Mouse (Mus musculus) midbrain, embryonic 12.5 days (tissue): ENCODE results near the gene 4930564D02Rik. TPM values are rescaled to one million over a fixed set of nuclear protein-coding genes. Genes with fewer than 3 reads are reported as not detected.

Experiments
- ATAC-seq: fragments of 200-750 bp; cut with Nextera tagmentation; 2 replicates; pipeline ENCODE4 v1.8.0; 2017; ENCODE audit warnings: low read depth, moderate TSS enrichment, moderate library complexity; ENCODE audit not compliant: low FRiP score
- H3K27ac ChIP-seq: fragments of 300-500 bp; sonication (generic); replicated peaks from 2 replicates; pipeline ENCODE4 v1.5.1; 2016; ENCODE audit warnings: mild to moderate bottlenecking
- H3K27me3 ChIP-seq: fragments of 300-500 bp; sonication (generic); 2 replicates; pipeline ENCODE4 v1.6.1; 2016; ENCODE audit warnings: mild to moderate bottlenecking
- H3K36me3 ChIP-seq: fragments of 300-500 bp; sonication (generic); 2 replicates; pipeline ENCODE4 v1.6.1; 2016
- H3K4me1 ChIP-seq: fragments of 300-500 bp; sonication (generic); 2 replicates; pipeline ENCODE4 v1.6.1; 2016
- H3K4me2 ChIP-seq: fragments of 300-500 bp; sonication (generic); replicated peaks from 2 replicates; pipeline ENCODE4 v1.6.1; 2016; ENCODE audit warnings: mild to moderate bottlenecking, moderate library complexity
- H3K4me3 ChIP-seq: fragments of 300-500 bp; sonication (generic); 2 replicates; pipeline ENCODE4 v1.5.1; 2016; ENCODE audit warnings: mild to moderate bottlenecking
- H3K9ac ChIP-seq: fragments of 300-500 bp; sonication (generic); replicated peaks from 2 replicates; pipeline ENCODE4 v1.6.1; 2016; ENCODE audit warnings: mild to moderate bottlenecking, moderate library complexity
- H3K9me3 ChIP-seq: fragments of 300-500 bp; sonication (generic); 2 replicates; pipeline ENCODE4 v1.6.1; 2016; ENCODE audit warnings: mild to moderate bottlenecking
- WGBS: fragments of 180-500 bp; shearing (Covaris S2); methylation state at CpG from one replicate; pipeline ENCODE4 v1.1.7; 2016; 5-methylcytosine and 5-hydroxymethylcytosine counted together
- polyA plus RNA-seq: library from polyadenylated mRNA; unstranded; fragments of >200 nt; fragmentation: Nextera tagmentation; extraction: Ambion mirVana; gene quantifications from 2 replicates; pipeline ENCODE4 v1.2.1, GENCODE M21; 2016

Gene 4930564D02Rik
- polyA plus RNA-seq, 1 experiment from 2014 or later: not detected

- Histone ChIP-seq H3K9me3 (no peaks in the 10 kb centered on the region), H3K4me1 (peaks cover 3% of the 10 kb centered on the region; the same call in 1 of the 2 replicates), H3K27ac (no peak overlapping the region), H3K9ac (no peak overlapping the region), H3K36me3 (no peaks in the 10 kb centered on the region), H3K27me3 (peaks cover 12% of the 10 kb centered on the region; the same call in 1 of the 2 replicates), H3K4me3 (no peak overlapping the region), H3K4me2 (no peak overlapping the region)
- 79% methylated on average over 6 of the region's 6 CpGs for WGBS
- ATAC-seq: no peak
Observed at GRCm38 (mm10) chr3:105060992-105061391, 5.7 kb upstream of the 4930564D02Rik start.

DNA sequence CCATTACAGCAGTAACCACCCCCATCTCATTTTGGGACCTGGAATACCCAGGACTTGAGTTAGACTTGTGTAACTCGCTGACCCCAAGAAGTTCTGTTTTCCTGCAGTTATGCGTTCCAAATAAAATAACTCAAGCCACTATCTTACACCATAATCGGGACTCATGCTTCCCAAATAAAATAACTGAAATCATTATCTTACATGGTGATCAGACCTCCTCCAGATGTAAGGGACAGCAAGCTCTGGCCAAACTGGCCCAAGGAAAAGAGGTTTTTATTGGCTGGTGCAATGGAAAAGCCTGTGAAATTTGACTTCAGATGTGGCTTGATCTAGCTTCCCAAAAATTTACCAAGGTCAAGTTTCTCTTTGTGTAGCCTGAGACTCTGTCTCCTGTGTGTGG lies 5.1 kb upstream of the 4930564D02Rik start:
- no peak overlapping the region for H3K4me3 ChIP-seq
- H3K4me1 ChIP-seq: peaks cover 3% of the 10 kb centered on the region; the same call in 1 of the 2 replicates
- H3K4me2 ChIP-seq: no peak overlapping the region
- H3K36me3 ChIP-seq: no peaks in the 10 kb centered on the region
- 86% methylated on average over 3 of the region's 3 CpGs for WGBS
- ATAC-seq: no peak
- no peaks in the 10 kb centered on the region for H3K9me3 ChIP-seq
- H3K27me3 ChIP-seq: peaks cover 12% of the 10 kb centered on the region; the same call in 1 of the 2 replicates
- no peak overlapping the region for H3K9ac ChIP-seq
- no peak overlapping the region for H3K27ac ChIP-seq

GRCm38 (mm10) chr3:105061991-105062390 lies 4.7 kb upstream of the 4930564D02Rik start:
- no peak overlapping the region for H3K9ac ChIP-seq
- WGBS: 57% methylated on average over 1 of the region's 1 CpGs
- H3K4me2 ChIP-seq: no peak overlapping the region
- H3K27ac ChIP-seq: no peak overlapping the region
- peaks cover 3% of the 10 kb centered on the region; the same call in 1 of the 2 replicates for H3K4me1 ChIP-seq
- ATAC-seq: no peak
- no peaks in the 10 kb centered on the region for H3K36me3 ChIP-seq
- no peak overlapping the region for H3K4me3 ChIP-seq
- peaks cover 12% of the 10 kb centered on the region; the same call in 1 of the 2 replicates for H3K27me3 ChIP-seq
- no peaks in the 10 kb centered on the region for H3K9me3 ChIP-seq

DNA sequence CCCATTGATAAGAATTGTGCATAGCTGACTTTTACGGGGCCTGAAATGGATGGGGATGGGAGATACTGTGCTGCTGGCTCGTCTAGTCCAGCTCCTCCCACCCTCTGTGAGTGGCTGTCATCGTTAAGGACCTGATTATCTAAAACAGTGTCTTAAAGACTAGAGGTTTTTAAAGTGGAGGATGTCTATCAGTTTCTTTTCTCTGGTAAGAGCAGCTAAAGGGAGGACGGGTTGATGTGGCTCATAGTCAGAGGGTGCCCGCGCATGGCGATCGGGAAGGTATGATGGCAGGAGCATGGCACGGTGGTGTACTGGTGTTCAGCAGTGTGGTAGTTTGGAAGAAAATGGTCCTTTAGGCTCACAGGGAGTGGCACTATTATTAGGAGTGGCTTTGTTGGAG lies 4.0 kb upstream of the 4930564D02Rik start:
- H3K4me2 ChIP-seq: no peak overlapping the region
- no peak overlapping the region for H3K4me3 ChIP-seq
- H3K4me1 ChIP-seq: peaks cover 3% of the 10 kb centered on the region; the same call in 1 of the 2 replicates
- WGBS: 88% methylated on average over 9 of the region's 9 CpGs
- no peaks in the 10 kb centered on the region for H3K36me3 ChIP-seq
- no peaks in the 10 kb centered on the region for H3K9me3 ChIP-seq
- H3K27me3 ChIP-seq: peaks cover 12% of the 10 kb centered on the region; the same call in 1 of the 2 replicates
- no peak overlapping the region for H3K27ac ChIP-seq
- ATAC-seq: no peak
- no peak overlapping the region for H3K9ac ChIP-seq

DNA sequence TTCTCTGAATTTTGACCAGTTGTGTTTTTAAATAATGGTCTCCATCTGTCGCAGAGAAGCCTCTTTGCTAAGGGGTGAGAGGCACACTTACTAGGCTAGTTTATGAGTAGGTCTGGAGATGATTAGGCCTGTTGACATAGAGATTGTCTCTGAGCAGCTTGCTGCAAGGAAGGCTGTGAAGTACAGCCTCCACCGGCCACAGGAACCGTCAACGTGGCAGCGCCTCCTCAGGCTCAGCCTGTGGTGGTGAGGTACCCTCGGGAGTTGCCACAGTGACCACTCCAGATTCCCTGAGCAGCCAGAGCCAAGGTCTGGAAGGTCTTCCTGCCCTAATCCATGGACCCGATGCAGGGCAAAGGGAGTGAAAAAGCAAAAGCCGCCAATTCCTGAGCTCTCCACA lies 3.9 kb downstream of the 4930564D02Rik start:
- Histone ChIP-seq H3K4me2 (no peak overlapping the region), H3K27ac (no peak overlapping the region)
- no peak for ATAC-seq

DNA sequence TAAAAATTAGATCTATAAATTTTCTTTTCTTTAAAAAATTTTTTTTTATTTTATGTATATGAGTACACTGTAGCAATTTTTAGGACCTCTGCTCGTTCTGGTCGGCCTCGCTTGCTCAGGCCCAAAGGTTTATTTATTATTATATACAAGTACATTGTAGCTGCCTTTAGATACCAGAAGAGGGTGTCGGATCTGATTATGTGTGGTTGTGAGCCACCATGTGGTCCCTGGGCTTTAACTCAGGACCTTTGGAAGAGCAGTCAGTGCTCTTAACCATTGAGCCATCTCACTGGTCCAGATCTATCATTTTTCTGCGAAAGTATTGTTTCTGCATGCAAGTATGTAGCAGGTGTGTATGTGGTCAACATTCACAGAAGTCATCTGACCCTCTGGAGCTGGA lies 4.6 kb downstream of the 4930564D02Rik start:
- Histone ChIP-seq H3K4me2 (no peak overlapping the region), H3K9me3 (no peaks in the 10 kb centered on the region), H3K27ac (no peak overlapping the region), H3K27me3 (no peaks in the 10 kb centered on the region), H3K4me1 (no peaks in the 10 kb centered on the region), H3K36me3 (no peaks in the 10 kb centered on the region), H3K4me3 (no peak overlapping the region), H3K9ac (no peak overlapping the region)
- 91% methylated on average over 5 of the region's 5 CpGs for WGBS
- ATAC-seq: no peak

More for the DNA sequence above, 3.9 kb downstream of the 4930564D02Rik start:
- Histone ChIP-seq H3K36me3 (no peaks in the 10 kb centered on the region), H3K9me3 (no peaks in the 10 kb centered on the region), H3K4me1 (no peaks in the 10 kb centered on the region), H3K27me3 (no peaks in the 10 kb centered on the region), H3K9ac (no peak overlapping the region), H3K4me3 (no peak overlapping the region)
- 65% methylated on average over 8 of the region's 8 CpGs for WGBS

- 92% methylated on average over 10 of the region's 10 CpGs for WGBS
- Histone ChIP-seq H3K9me3 (no peaks in the 10 kb centered on the region), H3K4me1 (no peaks in the 10 kb centered on the region), H3K27me3 (no peaks in the 10 kb centered on the region), H3K4me3 (no peak overlapping the region), H3K36me3 (no peaks in the 10 kb centered on the region), H3K27ac (no peak overlapping the region), H3K9ac (no peak overlapping the region), H3K4me2 (no peak overlapping the region)
- ATAC-seq: no peak
Observed at GRCm38 (mm10) chr3:105072536-105072935, 5.9 kb downstream of the 4930564D02Rik start.

DNA sequence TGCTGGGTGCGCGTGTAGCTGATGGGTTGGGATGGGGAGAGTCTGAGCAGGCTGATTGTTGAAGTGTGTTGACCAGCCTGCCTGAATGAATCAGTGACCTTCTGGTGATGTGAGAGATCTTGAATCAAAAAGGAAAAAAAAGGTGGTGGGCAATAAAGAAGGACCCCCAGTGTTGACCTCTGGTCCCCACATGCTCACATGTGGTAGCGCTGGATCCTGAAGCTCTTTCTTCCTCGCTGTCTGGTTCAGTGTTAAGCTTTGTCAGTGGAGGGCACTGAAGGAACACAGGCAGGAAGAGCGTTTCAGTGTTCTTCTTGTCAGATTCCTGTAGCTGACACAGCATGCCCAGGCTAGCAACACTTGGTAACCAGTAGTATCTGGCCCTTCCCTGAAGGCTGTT lies 9.2 kb downstream of the 4930564D02Rik start:
- no peak overlapping the region for H3K9ac ChIP-seq
- H3K27ac ChIP-seq: no peak overlapping the region
- peaks cover 6% of the 10 kb centered on the region; the same call in 1 of the 2 replicates for H3K4me1 ChIP-seq
- no peak overlapping the region for H3K4me2 ChIP-seq
- 97% methylated on average over 5 of the region's 5 CpGs for WGBS
- ATAC-seq: no peak
- no peaks in the 10 kb centered on the region for H3K36me3 ChIP-seq
- no peaks in the 10 kb centered on the region for H3K9me3 ChIP-seq
- H3K4me3 ChIP-seq: no peak overlapping the region
- no peaks in the 10 kb centered on the region for H3K27me3 ChIP-seq

DNA sequence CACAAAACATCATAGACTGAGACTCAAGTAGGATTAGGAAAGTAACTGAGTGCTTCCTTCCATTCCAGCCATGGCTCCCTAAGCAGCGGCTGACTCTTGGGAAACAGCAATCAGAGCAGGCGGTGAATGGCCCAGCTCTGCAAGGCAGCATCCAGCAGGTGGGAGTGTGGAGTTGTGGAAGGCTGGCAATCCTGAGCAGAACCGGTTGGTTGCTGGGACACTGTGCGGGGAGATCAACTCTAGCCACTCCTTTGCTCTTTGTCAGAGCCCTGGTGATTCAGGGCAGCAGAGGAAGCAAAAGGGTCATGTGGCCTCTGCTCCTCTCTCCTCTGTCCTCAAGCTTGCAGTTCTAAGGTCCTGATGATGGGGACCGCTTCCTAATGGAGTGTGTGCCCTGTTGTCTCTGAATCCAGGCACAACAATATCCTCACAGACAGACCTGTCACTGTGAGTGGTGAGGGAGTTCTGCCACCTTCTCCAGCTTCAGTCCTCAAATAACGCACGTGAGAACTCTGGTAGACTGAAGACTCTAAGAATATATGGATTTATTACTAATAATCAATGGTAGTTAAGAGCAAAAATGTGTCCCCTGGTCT lies 11.7 kb downstream of the 4930564D02Rik start:
- peak; percentile 92 for ATAC-seq
- H3K27me3 ChIP-seq: no peaks in the 10 kb centered on the region
- H3K36me3 ChIP-seq: no peaks in the 10 kb centered on the region
- H3K27ac ChIP-seq: no peak overlapping the region
- H3K4me1 ChIP-seq: peaks cover 6% of the 10 kb centered on the region; the same call in 1 of the 2 replicates
- WGBS: 22% methylated on average over 7 of the region's 7 CpGs
- H3K9me3 ChIP-seq: no peaks in the 10 kb centered on the region
- no peak overlapping the region for H3K4me2 ChIP-seq
- no peak overlapping the region for H3K9ac ChIP-seq
- no peak overlapping the region for H3K4me3 ChIP-seq

GRCm38 (mm10) chr3:105087344-105087743 lies 20.7 kb downstream of the 4930564D02Rik start:
- Histone ChIP-seq H3K27me3 (no peaks in the 10 kb centered on the region; the same call in 1 of the 2 replicates), H3K9me3 (no peaks in the 10 kb centered on the region), H3K9ac (no peak overlapping the region), H3K4me3 (no peak overlapping the region), H3K4me1 (no peaks in the 10 kb centered on the region; the same call in 1 of the 2 replicates), H3K27ac (no peak overlapping the region), H3K36me3 (no peaks in the 10 kb centered on the region), H3K4me2 (no peak overlapping the region)
- 80% methylated on average over 3 of the region's 3 CpGs for WGBS
- no peak for ATAC-seq

- no peak overlapping the region for H3K4me3 ChIP-seq
- 88% methylated on average over 2 of the region's 2 CpGs for WGBS
- no peak overlapping the region for H3K27ac ChIP-seq
- no peaks in the 10 kb centered on the region; the same call in 1 of the 2 replicates for H3K27me3 ChIP-seq
- no peaks in the 10 kb centered on the region; the same call in 1 of the 2 replicates for H3K4me1 ChIP-seq
- ATAC-seq: no peak
- H3K9ac ChIP-seq: no peak overlapping the region
- H3K36me3 ChIP-seq: no peaks in the 10 kb centered on the region
- H3K9me3 ChIP-seq: no peaks in the 10 kb centered on the region
- H3K4me2 ChIP-seq: no peak overlapping the region
Observed at GRCm38 (mm10) chr3:105088638-105089037, 22.0 kb downstream of the 4930564D02Rik start.

GRCm38 (mm10) chr3:105090147-105090546 lies 23.5 kb downstream of the 4930564D02Rik start:
- H3K4me1 ChIP-seq: no peaks in the 10 kb centered on the region; the same call in 1 of the 2 replicates
- WGBS: 84% methylated on average over 7 of the region's 7 CpGs
- H3K9me3 ChIP-seq: no peaks in the 10 kb centered on the region
- H3K4me2 ChIP-seq: no peak overlapping the region
- no peaks in the 10 kb centered on the region for H3K36me3 ChIP-seq
- H3K27ac ChIP-seq: no peak overlapping the region
- H3K4me3 ChIP-seq: no peak overlapping the region
- no peak for ATAC-seq
- no peak overlapping the region for H3K9ac ChIP-seq
- H3K27me3 ChIP-seq: no peaks in the 10 kb centered on the region; the same call in 1 of the 2 replicates
